Mouse (Mus musculus) layer of hippocampus, postnatal 36 days (tissue): ENCODE data around the gene Alpi. TPM values are rescaled to one million over a fixed set of nuclear protein-coding genes. Genes with fewer than 3 reads are reported as not detected.

Experiments
- DNase-seq, 2 experiments: peaks; one replicate each; pipeline ENCODE4 v3.0.0; 2022
- total RNA-seq, 2 experiments: library from RNA; stranded (reverse); gene quantifications; 2 replicates each; pipeline ENCODE4 v1.2.3; 2021

Alpi gene
- total RNA-seq, 2 experiments from 2014 or later, result not detected

DNA sequence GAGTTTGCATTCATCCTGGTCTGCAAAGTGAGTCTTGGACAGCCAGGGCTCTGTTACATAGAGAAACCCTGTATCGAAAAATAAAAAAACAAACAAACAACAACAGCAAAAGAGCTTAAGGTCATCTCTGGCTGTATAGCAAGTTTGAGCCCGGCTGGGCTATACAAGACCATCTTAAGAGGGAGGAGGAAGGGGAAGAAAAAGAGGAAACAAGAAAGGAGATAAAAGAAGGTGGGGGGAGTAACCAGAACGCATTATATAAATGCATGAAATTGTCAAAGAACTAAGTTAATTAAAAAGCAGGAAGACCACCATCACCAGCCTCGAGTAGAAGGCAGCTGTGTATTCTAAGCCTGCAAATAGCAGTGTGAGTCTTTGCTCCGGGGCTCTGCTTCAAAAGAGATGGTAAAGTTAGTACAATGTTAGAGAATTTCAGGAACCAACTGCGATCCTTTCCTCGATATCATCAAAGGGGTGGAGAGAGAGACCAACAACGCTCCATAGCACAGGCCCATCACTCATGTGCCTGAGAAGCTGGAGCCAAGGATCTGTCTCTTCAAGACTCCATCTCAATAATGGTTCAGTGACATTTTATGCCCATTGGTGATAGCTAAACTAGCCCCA lies 42.3 kb downstream of the Alpi start:
- no peak for DNase-seq

DNA sequence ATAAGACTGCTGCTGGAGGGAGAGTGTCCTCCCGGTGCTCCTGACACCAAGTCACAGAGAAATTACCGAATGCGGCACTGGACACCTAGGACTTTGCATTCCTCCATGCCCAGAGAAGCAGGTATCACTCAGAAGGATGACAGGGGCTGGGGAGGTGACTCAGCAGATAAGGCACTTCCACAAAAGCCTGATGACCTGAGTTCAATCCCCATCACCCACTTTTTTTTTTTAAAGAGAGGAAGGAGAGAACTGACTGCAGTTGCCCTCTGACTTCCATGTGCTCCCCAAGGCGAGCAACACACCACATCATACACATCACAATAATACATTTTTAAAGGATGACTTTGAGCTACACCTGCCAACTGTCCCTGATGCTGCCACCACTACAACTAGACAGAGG lies 44.3 kb downstream of the Alpi start:
- no peak for DNase-seq

DNA sequence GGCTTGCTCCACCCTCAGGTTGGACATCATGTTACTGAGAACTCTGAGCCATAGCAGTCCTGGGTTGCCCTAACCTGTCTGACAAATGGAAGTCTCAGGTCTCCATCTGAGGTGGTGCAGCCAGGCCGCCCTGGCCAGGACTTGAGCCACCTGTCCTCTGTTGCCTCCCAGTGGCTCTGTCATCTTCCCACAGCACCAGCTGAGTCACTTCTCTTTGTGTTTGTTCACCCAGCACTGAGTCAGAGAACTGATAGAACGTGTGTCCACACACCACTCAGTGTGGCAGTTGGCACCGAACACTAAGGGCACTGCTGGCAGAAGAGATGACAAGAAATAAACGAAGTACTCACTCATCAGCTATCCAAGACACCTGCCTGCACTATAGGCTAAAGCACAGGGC lies 50.0 kb downstream of the Alpi start:
- no peak for DNase-seq

DNA sequence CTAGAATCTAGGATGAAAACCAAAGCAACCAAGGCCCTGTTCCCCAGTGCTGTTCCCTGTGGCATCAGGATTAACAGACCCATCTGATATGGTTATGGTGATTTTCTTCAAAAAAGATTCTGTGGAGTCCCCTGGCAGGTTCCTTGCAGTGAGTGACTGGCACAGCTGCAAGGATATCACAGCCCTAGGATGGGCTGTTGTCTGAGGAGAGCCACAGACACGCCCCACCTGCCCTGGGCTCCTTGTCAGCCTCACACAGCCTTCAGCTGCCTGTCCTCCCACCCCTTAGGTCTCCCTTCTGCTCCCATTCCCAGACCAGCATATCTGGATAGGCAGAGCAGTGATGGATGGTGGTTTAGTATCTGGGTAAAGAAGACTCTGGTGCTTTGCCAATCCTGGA lies 50.7 kb downstream of the Alpi start:
- no peak for DNase-seq

DNA sequence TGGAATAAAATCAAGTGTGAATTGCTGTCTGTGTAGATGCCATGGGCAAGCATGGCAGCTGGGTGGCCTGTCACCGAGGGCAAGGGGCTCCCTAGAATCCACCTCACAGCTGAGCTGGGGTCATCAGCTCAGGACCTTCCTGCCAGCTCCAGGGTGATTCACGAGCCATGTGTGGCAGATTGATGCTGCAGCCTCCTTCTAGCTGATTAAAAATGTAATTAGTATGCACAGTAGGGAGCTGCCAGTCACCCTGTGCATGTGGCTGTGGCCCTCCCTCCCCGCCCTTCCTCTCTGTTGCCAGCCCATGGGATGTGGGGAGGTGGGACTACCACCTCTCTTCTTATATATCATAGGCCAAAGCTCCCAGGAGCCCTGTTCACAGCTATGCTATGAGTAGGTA lies 51.3 kb downstream of the Alpi start:
- no peak for DNase-seq

Other genes starting within 250 kb of the Alpi start
- gene Alppl2, start 11.7 kb downstream of the Alpi start, total RNA-seq, result not detected
- gene Akp3, start 23.4 kb upstream of the Alpi start, total RNA-seq, result not detected
- gene Ecel1, start 54.9 kb upstream of the Alpi start, total RNA-seq, result 1 to 10 TPM; 1.3 to 2.4 TPM
- under 1 TPM in 1 of 2 experiments, not detected in 1; 0.15 TPM for gene Prss56, start 81.7 kb upstream of the Alpi start, total RNA-seq
- not detected for gene Chrnd, start 89.0 kb upstream of the Alpi start, total RNA-seq
- not detected for gene Chrng, start 103.1 kb upstream of the Alpi start, total RNA-seq
- 10 to 100 TPM; 58.2 to 60.3 TPM for gene Eif4e2, start 112.3 kb upstream of the Alpi start, total RNA-seq
- 10 to 100 TPM; 17.1 to 17.9 TPM for gene Efhd1, start 162.8 kb upstream of the Alpi start, total RNA-seq
- gene Gigyf2, start 225.4 kb upstream of the Alpi start, total RNA-seq, result 100 to 1,000 TPM; 121 to 130 TPM